Mouse (Mus musculus): Measurements from ENCODE around the gene Tlnrd1. TPM values are rescaled to one million over a fixed set of nuclear protein-coding genes. Genes with fewer than 3 reads are reported as not detected.
A peak's percentile ranks its signal among the peaks of the same experiment; 100 is the strongest.

The Tlnrd1 gene
- total and polyA plus RNA-seq, 3 experiments: 7.5 to 18.0 TPM; not detected in 1

GRCm38 (mm10) chr7:83886366-83887129 lies 2.4 kb upstream of the Tlnrd1 start:
- DNase-seq (ENCODE audit: low read depth, low spot score): peak; percentile 64
- TF ChIP-seq CHD2 (IDR thresholded peaks at IDR 0.05; ENCODE audit: low read length): no peak
- TF ChIP-seq MXI1 (IDR thresholded peaks at IDR 0.05; ENCODE audit: low read depth, low read length): no peak
- TF ChIP-seq GABPA (IDR thresholded peaks at IDR 0.05; ENCODE audit: low read depth, low read length): no peak
- TF ChIP-seq ZMIZ1 (IDR thresholded peaks at IDR 0.05; ENCODE audit: low read depth, low read length): no peak
- TF ChIP-seq EP300 (IDR thresholded peaks at IDR 0.05; ENCODE audit: low read depth in 1 of 2, low read length in 2 of 2): no peak
- no peak for TF ChIP-seq MYB (IDR thresholded peaks at IDR 0.05; ENCODE audit: low read depth, low read length)
- TF ChIP-seq POLR2A (IDR thresholded peaks at IDR 0.05; ENCODE audit: control insufficient read depth in 1 of 2, insufficient read depth in 1 of 2, low read depth in 1 of 2, low read length in 2 of 2, poor library complexity in 1 of 2): no peak
- TF ChIP-seq TAL1 (IDR thresholded peaks at IDR 0.05; ENCODE audit: low read length): no peak
- TF ChIP-seq CTCF (IDR thresholded peaks at IDR 0.05 in 2 of 3, conservative IDR thresholded peaks at IDR 0.05 in 1 of 3; ENCODE audit: control insufficient read depth in 1 of 3, insufficient read depth in 1 of 3, low read depth in 2 of 3, low read length in 3 of 3, poor library complexity in 1 of 3, severe bottlenecking in 1 of 3): peak; percentile 51 to 67 (median 53)
- no peak for TF ChIP-seq BHLHE40 (IDR thresholded peaks at IDR 0.05; ENCODE audit: borderline replicate concordance, low read depth, low read length)
- TF ChIP-seq JUND (IDR thresholded peaks at IDR 0.05; ENCODE audit: low read depth, low read length): no peak
- no peak for TF ChIP-seq ELF1 (IDR thresholded peaks at IDR 0.05; ENCODE audit: low read depth, low read length)
- no peak for TF ChIP-seq SIN3A (IDR thresholded peaks at IDR 0.05; ENCODE audit: low read length)
- no peak for TF ChIP-seq ETS1 (IDR thresholded peaks at IDR 0.05; ENCODE audit: low read depth, low read length)
- TF ChIP-seq TBP (IDR thresholded peaks at IDR 0.05; ENCODE audit: low read depth, low read length): no peak
- TF ChIP-seq ZC3H11A (IDR thresholded peaks at IDR 0.05; ENCODE audit: low read depth, low read length): peak; percentile 25; the same call in 1 of the 2 replicates
- no peak for TF ChIP-seq MEF2A (IDR thresholded peaks at IDR 0.05; ENCODE audit: extremely low read depth, insufficient replicate concordance, low read depth, low read length, poor library complexity, severe bottlenecking)
- TF ChIP-seq RAD21 (IDR thresholded peaks at IDR 0.05; ENCODE audit: low read depth, low read length): peak; percentile 66
- no peak for TF ChIP-seq CHD1 (IDR thresholded peaks at IDR 0.05; ENCODE audit: low read depth, low read length)
- no peak for TF ChIP-seq ZKSCAN1 (IDR thresholded peaks at IDR 0.05; ENCODE audit: low read depth, low read length)
- no peak for TF ChIP-seq MAX (IDR thresholded peaks at IDR 0.05; ENCODE audit: low read length)
- TF ChIP-seq UBTF (IDR thresholded peaks at IDR 0.05; ENCODE audit: borderline replicate concordance, insufficient read depth, low read depth, low read length): no peak
- TF ChIP-seq HCFC1 (IDR thresholded peaks at IDR 0.05; ENCODE audit: low read depth, low read length): 0 out of 2 replicates have a peak, but pooled peaks have one; percentile 18
- no peak for TF ChIP-seq MAFK (IDR thresholded peaks at IDR 0.05; ENCODE audit: borderline replicate concordance, low read depth, low read length)
- TF ChIP-seq SMC3 (IDR thresholded peaks at IDR 0.05; ENCODE audit: low read depth, low read length): peak; percentile 42
- TF ChIP-seq E2F4 (IDR thresholded peaks at IDR 0.05; ENCODE audit: borderline replicate concordance, low read depth, low read length): no peak
- H3K9me3 ChIP-seq (replicated peaks; ENCODE audit: insufficient read depth, low read length): no peaks in the 10 kb centered on the region
- peaks cover 0 to 22% of the 10 kb centered on the region in 2 experiments; a peak in 2 of 4 replicates for H3K36me3 ChIP-seq (ENCODE audit: control insufficient read depth in 1 of 2, insufficient read depth in 2 of 2, low read length in 2 of 2)
- H3K27me3 ChIP-seq (ENCODE audit: control insufficient read depth in 1 of 2, insufficient read depth in 2 of 2, low read length in 2 of 2): no peaks in the 10 kb centered on the region
- H3K4me3 ChIP-seq (ENCODE audit: control insufficient read depth in 1 of 2, insufficient read depth in 1 of 2, low read depth in 2 of 2, low read length in 2 of 2): no peak overlapping the region
- H3K27ac ChIP-seq (ENCODE audit: control insufficient read depth, low read depth, low read length): peak overlapping the region; percentile 98
- no peak overlapping the region for H3K9ac ChIP-seq (ENCODE audit: control insufficient read depth, low read depth, low read length, poor library complexity, severe bottlenecking)
- peaks cover 26% of the 10 kb centered on the region for H3K79me2 ChIP-seq (ENCODE audit: control insufficient read depth, insufficient read depth, low read length, poor library complexity)
- H3K4me1 ChIP-seq (ENCODE audit: control insufficient read depth in 1 of 2, insufficient read depth in 2 of 2, low read length in 2 of 2): peaks cover 12 to 24% of the 10 kb centered on the region in 2 experiments

Measured in MEL (cell line).